Mouse (Mus musculus) yolk sac, embryonic 10.5 days (tissue): Measurements from ENCODE around the gene Slc9a5.

Experiments used
- DNase-seq: peaks from one replicate; pipeline ENCODE4 v3.0.0-alpha.2; 2017; ENCODE audit warnings: low spot score

Gene Slc9a5

GRCm38 (mm10) chr8:105326141-105326672, 22.4 kb upstream of the Slc9a5 start, which contains the start of the genes Lrrc29 and Tmem208:
TSS of gene Lrrc29 (minus strand) at chr8:105326278.
TSS of gene Tmem208 (plus strand) at chr8:105326354.
- DNase-seq, result peak; percentile 96

DNA sequence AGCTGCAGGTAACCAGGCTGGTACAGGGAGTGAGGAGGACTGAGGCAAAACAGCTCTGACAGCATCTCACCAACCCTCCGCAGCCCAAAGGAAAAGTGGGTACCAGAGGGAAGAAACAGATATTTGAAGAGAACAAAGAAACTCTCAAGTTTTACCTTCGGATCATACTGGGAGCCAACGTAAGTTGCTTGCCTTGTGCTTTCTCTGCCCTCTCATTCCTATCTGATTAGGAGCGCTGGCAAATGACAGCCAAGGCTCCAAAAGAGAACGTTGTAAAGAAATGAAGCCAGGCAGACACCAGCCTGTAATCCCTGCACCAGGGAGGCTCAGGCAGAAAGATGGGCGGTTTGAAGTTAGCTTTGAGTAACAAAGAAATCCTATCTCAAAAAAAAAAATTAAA, 21.7 kb upstream of the Slc9a5 start:
- DNase-seq, result no peak

DNA sequence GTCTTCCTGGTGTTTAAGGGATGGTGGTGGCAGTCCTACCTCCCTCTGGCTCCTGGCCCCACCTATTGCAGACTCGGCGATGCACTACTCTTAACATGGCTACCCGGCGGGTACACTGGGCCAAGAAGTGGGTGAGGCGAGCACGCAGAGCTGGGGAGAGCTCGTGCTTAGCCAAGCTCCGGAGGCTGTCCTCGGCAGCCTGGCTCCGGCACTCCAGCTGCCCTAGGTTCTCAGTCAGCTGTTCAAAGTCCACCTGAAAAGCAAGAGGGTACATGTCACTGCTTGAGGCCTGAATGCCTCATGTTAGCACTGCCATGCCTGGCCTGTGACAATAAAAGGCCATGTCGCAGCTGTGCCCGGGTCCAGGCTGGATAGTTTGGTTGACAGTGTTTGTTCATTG, 18.3 kb upstream of the Slc9a5 start:
- DNase-seq, result no peak

- no peak for DNase-seq
Measured at GRCm38 (mm10) chr8:105331469-105331868, 17.2 kb upstream of the Slc9a5 start.

GRCm38 (mm10) chr8:105331931-105332330, 16.7 kb upstream of the Slc9a5 start:
- no peak for DNase-seq

DNA sequence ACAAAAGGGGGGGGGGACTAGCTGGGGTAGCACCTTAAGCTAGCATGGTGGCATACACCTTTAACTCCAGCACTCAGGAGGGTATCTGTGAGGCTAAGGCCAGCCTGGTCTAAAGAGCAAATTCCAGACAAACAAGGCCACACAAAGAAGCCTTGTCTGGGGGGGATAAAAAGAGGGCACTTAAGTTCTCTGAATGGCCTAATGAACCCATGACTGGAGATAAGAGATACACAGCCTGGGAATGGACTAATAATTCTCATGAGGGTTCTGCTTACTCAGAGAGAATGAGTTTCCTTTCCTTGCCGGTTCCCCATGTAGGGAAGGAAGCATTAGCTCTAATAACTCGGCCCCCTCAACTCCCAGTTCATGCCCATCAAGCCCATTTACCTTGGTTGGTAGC, 16.1 kb upstream of the Slc9a5 start:
- DNase-seq, result no peak

GRCm38 (mm10) chr8:105336373-105337130, 12.1 kb upstream of the Slc9a5 start:
- no peak for DNase-seq

- no peak for DNase-seq
Measured at GRCm38 (mm10) chr8:105338992-105339391, 9.7 kb upstream of the Slc9a5 start.

DNA sequence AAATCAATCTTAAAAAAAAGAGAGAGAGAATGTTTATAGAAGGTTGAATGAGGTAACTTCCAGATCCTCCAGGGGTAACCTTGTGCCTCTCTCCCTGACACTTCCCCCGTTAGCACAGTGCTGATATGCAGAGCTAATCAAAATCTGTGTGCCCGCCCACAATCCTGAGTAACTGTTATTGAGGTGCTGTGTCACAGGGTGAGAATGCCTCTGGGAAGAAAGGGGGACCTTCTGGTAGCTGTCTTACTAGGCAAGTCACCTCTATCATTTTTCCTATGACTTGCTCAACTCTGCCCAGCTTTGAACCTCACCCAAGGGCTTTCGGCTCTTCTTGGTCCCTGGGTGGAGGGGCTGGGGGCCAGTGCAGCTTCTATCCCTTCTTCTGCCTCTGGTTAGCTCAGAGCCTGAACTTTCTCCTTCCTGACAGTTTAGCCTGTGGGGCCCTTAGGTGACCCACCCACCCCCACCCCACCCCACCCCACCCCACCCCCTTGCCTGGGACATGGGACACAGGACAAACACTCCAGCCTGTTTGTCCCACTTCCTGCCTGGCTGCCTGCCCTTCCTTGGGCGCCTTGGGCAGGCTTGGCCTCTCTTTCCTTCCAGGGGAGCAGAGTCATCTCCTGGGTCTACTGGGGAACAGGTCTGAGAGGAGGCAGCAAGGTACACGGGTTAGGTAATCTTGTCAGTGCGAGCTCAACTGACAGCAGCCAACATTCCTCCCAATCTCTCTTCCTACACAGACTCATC, 8.6 kb upstream of the Slc9a5 start:
- DNase-seq, result no peak

DNA sequence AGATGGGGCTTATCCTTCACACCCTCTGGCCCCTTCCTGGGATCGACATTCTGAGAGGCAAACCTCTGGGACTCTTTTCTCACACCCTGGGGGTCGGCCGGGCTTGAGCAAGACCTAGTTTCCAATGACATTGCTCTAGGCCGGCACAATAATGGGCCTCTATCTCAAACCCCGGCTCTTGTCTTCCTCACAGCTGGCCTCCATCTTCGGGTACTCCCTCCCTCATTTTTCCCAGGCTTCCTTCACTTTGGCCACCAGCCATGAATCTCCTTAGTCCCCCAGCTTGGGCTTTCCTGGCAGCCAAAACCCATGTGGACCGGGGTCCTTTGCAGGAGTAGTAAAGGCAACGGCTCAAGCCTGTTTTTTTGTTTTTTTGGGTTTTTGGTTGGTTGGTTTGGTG, 7.2 kb upstream of the Slc9a5 start:
- no peak for DNase-seq

DNA sequence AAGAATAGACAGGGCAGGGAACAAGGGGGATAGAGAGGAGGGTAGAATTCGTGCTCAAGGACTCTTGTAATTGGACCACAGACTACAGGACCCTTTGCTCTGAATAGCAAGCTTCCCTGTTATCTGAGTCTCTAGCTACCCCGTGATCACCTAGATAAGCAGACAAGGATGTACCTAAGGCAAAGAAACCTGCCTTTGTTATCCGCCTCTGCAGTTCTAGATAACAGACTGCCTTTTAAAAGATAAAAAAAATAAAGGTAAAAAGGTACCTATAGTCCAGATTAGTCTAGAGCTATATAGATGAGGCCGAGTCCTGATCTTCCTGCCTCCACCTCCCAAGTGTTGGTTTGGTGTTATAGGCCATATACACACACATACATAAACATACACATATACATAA, 5.9 kb upstream of the Slc9a5 start:
- no peak for DNase-seq

- DNase-seq, result no peak
Measured at GRCm38 (mm10) chr8:105343791-105344574, 4.7 kb upstream of the Slc9a5 start.

DNA sequence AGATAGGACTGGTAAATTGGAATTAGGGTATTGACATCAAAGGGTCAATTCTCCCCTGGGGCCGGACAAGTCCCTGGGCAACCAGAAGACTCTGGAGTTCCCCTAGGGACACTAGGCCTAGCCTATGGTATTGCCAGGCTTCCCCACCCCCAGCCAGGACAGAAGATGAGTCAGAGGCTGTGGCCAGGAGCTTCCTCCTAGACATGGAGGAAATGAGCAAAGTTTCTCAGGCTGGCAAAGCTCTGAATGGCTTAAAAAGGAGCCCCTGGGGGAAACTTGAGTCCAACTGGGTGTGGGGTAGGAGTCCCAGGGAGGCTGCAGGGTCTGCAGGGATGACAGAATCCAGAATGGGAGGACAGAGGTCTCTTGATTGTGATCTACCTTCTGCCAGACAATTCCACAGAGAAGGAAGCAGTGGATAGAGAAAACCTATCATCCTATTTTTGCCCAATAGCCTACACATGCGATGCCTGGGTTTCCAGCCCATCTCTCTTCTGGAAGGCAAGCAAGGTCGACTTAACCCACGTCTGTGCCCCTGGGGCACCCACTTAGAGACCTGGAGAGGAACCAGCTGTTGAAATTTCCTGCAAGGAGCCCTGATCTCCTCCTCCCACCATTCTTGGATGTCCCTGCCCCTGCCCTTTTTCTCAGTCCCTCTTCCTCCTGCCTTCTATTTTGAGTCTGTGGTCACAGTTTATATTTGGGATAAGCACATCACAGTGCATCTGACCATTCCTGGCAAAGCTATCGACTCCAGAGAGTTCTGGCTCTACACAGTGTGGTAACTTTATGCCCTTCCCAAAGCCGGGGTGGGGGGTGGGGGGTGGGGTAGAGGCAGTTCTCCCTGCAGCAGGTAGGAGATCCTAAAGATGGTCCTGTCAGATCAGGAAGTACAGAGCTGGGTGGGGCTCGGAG, 3.3 kb upstream of the Slc9a5 start:
- no peak for DNase-seq

DNA sequence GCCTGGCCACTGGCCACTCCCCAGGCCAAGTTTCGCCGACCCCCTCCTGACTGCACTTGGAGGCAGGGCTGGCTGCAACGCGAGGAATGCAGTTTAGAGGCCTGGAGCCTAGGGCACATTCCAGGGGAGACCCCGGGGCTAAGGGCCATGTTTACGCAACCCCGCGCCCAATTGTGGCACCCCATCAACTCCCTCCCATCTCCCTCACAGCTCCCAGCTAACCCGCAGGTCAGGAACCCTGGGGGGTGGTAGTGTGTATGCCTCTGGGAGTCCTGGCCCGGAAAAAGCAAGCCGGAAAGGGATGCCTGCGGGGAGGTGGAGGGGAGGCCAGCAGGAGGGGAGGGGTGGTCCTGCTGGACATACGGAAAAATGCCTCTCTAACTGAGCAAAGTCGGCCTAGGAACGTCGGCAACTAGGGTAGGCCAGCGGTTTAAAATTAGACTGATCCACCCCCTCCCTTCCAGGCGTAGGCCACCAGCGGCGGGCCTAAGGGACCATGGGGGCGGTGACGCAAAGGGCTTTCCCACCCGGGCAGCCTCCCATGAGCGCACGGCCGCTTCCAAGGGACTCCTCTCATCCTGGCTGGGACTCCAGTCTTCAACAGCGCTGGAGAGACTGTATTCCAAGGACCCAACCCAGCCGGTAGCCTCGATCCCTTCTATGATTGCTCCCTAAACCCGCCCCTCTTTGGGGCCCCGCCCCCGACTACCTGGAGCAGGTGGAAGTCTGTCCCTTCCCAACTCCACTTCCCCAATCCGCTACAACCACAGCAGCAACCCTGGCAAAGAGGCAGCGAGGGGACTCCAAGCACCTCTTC, 1.8 kb upstream of the Slc9a5 start:
- peak; percentile 85 for DNase-seq

- DNase-seq, result peak; percentile 97
Measured at GRCm38 (mm10) chr8:105347428-105348221, 1.0 kb upstream of the Slc9a5 start, which contains the start of gene Fhod1. TSS of gene Fhod1 (minus strand) at chr8:105347953.

DNA sequence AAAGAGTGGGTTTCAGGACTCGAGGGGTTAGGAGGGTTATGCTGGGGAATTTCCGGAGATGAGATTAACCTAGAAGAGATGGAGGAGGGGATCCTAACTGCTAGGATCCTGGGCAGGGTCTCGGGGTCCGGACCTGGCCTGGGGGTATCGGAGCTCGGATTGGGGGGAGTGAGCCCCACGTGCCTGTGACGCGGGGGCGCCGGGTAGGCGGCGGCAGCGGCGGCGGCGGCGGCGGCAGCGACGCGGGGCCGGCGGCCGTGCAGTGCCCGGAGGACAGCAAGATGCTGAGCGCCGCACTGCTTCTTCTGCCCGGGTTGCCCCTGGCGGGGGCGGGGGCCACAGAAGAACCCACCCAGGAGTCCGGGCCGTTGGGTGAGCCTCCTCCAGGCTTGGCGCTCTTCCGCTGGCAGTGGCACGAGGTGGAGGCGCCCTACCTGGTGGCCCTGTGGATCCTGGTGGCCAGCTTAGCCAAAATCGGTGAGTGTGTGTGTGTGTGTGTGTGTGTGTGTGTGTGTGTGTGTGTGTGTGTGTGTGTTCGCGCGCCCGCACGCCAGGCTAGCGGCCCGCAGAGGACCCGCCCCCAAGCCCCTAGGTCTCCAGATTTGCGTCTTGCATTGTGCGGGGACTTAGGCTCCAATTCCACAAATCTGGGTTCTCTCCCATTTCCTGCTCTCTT, 591 bp downstream of the Slc9a5 start:
- peak; percentile 47 for DNase-seq

DNA sequence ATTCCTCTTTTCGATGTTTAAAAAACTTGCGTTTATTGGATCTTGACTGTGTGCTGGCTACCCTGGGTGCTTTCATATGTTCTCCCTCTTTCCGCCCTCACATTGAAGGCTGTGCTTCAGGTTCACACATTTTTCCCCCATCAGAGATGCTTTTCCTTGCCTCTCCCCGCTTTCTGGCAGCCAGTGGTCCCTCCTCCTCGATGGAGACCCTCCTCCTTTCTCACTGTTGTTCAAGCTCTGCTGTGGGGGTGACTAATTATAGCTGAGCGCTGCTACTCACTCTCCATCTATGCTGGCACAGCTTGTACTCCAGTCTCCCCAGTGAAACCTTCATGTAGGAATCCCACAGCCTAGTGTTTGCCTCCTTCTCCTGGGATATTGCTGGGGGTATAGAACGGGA, 1.5 kb downstream of the Slc9a5 start:
- DNase-seq, result no peak

- DNase-seq, result no peak
Measured at GRCm38 (mm10) chr8:105353583-105354135, 5.0 kb downstream of the Slc9a5 start.

DNA sequence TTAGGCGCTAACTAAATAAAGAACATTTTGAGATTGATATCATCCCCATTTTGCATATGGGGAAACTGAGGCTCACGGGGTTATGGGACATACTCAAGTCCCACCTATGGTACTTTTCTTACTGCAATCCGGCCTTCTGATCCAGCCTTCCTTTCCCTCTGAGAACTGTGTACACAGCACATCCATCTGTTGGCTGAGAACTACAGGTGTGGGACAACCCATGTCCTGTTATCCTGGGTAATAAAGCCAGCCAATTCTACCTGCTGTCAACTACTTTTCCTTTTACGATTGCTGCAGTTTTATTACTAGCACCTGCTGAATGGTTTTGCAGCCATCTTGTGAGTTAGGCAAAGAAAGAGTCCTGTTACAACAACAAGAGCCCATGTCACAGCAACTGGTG, 5.9 kb downstream of the Slc9a5 start:
- DNase-seq, result no peak
